Mouse (Mus musculus) intestine, postnatal 0 days (tissue): ENCODE data around the gene Prex1. TPM values are rescaled to one million over a fixed set of nuclear protein-coding genes. Genes with fewer than 3 reads are reported as not detected.

Source experiments
- ATAC-seq: fragments of 200-750 bp; cut with Nextera tagmentation; 2 replicates; pipeline ENCODE4 v1.8.0; 2017; ENCODE audit warnings: mild to moderate bottlenecking, moderate TSS enrichment, moderate library complexity
- H3K27ac ChIP-seq: fragments of 300-500 bp; sonication (generic); 2 replicates; pipeline ENCODE4 v1.5.1; 2014; ENCODE audit warnings: mild to moderate bottlenecking, low read depth, low read length, moderate library complexity
- H3K27me3 ChIP-seq: fragments of 300-500 bp; sonication (generic); replicated peaks from 2 replicates; pipeline ENCODE4 v1.6.1; 2014; ENCODE audit warnings: low read length, mixed read lengths; ENCODE audit not compliant: control insufficient read depth, insufficient read depth
- H3K36me3 ChIP-seq: fragments of 300-500 bp; sonication (generic); 2 replicates; pipeline ENCODE4 v1.6.1; 2014; ENCODE audit warnings: mild to moderate bottlenecking, moderate library complexity; ENCODE audit not compliant: control insufficient read depth, insufficient read depth
- H3K4me1 ChIP-seq: fragments of 300-500 bp; sonication (generic); replicated peaks from 2 replicates; pipeline ENCODE4 v1.6.1; 2014; ENCODE audit warnings: antibody characterized with exemption, low read length, mixed read lengths; ENCODE audit not compliant: control insufficient read depth, insufficient read depth
- H3K4me2 ChIP-seq: fragments of 300-500 bp; sonication (generic); replicated peaks from 2 replicates; pipeline ENCODE4 v1.6.1; 2014; ENCODE audit warnings: low read depth, mild to moderate bottlenecking, moderate library complexity
- H3K4me3 ChIP-seq: fragments of 300-500 bp; sonication (generic); 2 replicates; pipeline ENCODE4 v1.5.1; 2014; ENCODE audit warnings: low read depth, low read length
- H3K9ac ChIP-seq: fragments of 300-500 bp; sonication (generic); 2 replicates; pipeline ENCODE4 v1.6.1; 2014; ENCODE audit warnings: mild to moderate bottlenecking, low read depth, low read length
- H3K9me3 ChIP-seq: fragments of 300-500 bp; sonication (generic); 2 replicates; pipeline ENCODE4 v1.6.1; 2016; ENCODE audit warnings: mixed run types; ENCODE audit not compliant: control insufficient read depth
- CTCF ChIP-seq: sonication (generic); IDR thresholded peaks from 2 replicates; pipeline ENCODE4 v1.5.1; 2016; ENCODE audit warnings: low read depth, mild to moderate bottlenecking, control low read depth, antibody characterized with exemption, moderate library complexity
- WGBS: fragments of 180-500 bp; shearing (Covaris S2); extraction: QIAGEN DNeasy Blood & Tissue Kit; methylation state at CpG from one replicate; pipeline ENCODE4 v1.1.7; 2014; 5-methylcytosine and 5-hydroxymethylcytosine counted together
- polyA plus RNA-seq: library from polyadenylated mRNA; unstranded; fragments of >200 nt; fragmentation: Nextera tagmentation; extraction: Ambion mirVana; gene quantifications from 2 replicates; pipeline ENCODE4 v1.2.1, GENCODE M21; 2015

The Prex1 gene
- polyA plus RNA-seq, 1 experiment from 2014 or later, result 4.0 TPM

DNA sequence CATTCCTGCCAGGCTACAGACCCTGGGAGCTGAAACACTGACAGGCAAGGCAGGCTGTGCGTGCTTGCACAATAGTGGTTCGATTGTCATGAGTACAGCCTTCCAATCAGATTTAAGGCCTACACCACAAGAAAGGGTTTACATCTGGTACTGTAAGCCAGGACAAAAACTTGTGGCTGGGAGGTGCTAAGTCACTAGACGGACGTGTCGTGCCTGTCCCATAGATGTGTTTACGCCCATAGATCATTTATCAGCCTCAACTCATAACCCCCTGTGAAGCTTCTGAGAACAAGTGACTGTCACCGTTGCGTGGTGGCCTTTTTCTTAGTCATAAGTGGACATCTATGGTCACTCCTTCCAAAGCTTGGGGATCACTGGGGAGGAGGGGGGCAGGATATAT is 5.3 kb downstream of the Prex1 start:
- H3K9ac ChIP-seq, result no peak overlapping the region
- WGBS, result 80% methylated on average over 8 of the region's 8 CpGs
- no peaks in the 10 kb centered on the region for H3K9me3 ChIP-seq
- H3K4me3 ChIP-seq, result no peak overlapping the region
- H3K4me1 ChIP-seq, result no peaks in the 10 kb centered on the region
- TF ChIP-seq CTCF, result no peak
- peaks cover 7% of the 10 kb centered on the region; the same call in 1 of the 2 replicates for H3K27me3 ChIP-seq
- no peak for ATAC-seq
- H3K36me3 ChIP-seq, result no peaks in the 10 kb centered on the region
- H3K27ac ChIP-seq, result no peak overlapping the region
- H3K4me2 ChIP-seq, result no peak overlapping the region

DNA sequence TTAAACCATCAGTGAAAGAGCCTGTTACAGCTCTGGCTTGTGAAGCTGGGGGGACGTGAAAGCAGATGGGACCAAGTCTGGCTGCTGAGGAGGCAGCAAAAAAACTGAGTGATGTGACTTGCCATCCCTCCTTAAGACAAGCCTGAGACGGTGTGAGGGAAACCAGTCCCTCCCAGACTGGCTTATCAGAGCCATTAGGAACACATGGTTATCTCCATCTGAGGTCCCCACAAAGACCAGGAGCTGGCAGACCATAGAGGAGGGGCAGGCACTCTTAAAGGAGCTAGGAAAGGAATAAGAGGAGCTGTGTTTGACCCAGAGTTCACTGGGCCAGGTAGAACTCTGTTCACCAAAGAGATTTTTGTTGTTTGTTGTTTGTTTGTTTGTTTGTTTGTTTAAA is 7.1 kb downstream of the Prex1 start:
- H3K9ac ChIP-seq, result no peak overlapping the region
- no peak for ATAC-seq
- H3K27ac ChIP-seq, result no peak overlapping the region
- no peak for TF ChIP-seq CTCF
- H3K9me3 ChIP-seq, result no peaks in the 10 kb centered on the region
- no peaks in the 10 kb centered on the region for H3K36me3 ChIP-seq
- H3K27me3 ChIP-seq, result no peaks in the 10 kb centered on the region
- H3K4me2 ChIP-seq, result no peak overlapping the region
- no peaks in the 10 kb centered on the region for H3K4me1 ChIP-seq
- H3K4me3 ChIP-seq, result no peak overlapping the region
- WGBS, result 42% methylated on average over 2 of the region's 2 CpGs

DNA sequence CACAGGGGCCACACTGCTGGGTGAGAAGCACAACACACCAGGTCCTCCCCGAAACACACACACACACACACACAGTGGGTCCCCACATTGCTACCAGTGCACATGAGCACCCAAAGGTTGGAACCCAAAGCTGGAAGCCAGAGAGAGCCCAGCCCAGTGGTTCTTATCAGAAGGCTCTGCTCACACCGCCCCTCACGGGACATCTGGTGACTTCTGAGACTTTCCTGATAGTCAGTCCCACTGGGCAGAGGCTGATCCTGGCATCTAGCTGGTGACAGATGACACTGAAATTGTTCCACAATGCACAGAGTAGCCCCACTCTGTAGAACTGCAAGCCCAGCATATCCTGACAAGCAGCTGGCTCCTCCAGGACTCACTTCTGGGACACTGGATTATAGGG is 10.1 kb downstream of the Prex1 start:
- no peak for ATAC-seq
- Histone ChIP-seq H3K27me3 (no peaks in the 10 kb centered on the region), H3K9ac (no peak overlapping the region), H3K4me3 (no peak overlapping the region), H3K27ac (no peak overlapping the region), H3K4me2 (no peak overlapping the region), H3K36me3 (no peaks in the 10 kb centered on the region), H3K9me3 (no peaks in the 10 kb centered on the region), H3K4me1 (no peaks in the 10 kb centered on the region)
- 70% methylated on average over 3 of the region's 3 CpGs for WGBS
- TF ChIP-seq CTCF, result no peak

- H3K4me1 ChIP-seq, result no peaks in the 10 kb centered on the region
- no peaks in the 10 kb centered on the region for H3K9me3 ChIP-seq
- no peaks in the 10 kb centered on the region for H3K36me3 ChIP-seq
- TF ChIP-seq CTCF, result no peak
- H3K27ac ChIP-seq, result no peak overlapping the region
- no peak overlapping the region for H3K4me3 ChIP-seq
- H3K9ac ChIP-seq, result no peak overlapping the region
- no peak for ATAC-seq
- no peak overlapping the region for H3K4me2 ChIP-seq
- 94% methylated on average over 2 of the region's 2 CpGs for WGBS
- H3K27me3 ChIP-seq, result no peaks in the 10 kb centered on the region
These were observed 11.6 kb downstream of the Prex1 start for GRCm38 (mm10) chr2:166702113-166702445.

DNA sequence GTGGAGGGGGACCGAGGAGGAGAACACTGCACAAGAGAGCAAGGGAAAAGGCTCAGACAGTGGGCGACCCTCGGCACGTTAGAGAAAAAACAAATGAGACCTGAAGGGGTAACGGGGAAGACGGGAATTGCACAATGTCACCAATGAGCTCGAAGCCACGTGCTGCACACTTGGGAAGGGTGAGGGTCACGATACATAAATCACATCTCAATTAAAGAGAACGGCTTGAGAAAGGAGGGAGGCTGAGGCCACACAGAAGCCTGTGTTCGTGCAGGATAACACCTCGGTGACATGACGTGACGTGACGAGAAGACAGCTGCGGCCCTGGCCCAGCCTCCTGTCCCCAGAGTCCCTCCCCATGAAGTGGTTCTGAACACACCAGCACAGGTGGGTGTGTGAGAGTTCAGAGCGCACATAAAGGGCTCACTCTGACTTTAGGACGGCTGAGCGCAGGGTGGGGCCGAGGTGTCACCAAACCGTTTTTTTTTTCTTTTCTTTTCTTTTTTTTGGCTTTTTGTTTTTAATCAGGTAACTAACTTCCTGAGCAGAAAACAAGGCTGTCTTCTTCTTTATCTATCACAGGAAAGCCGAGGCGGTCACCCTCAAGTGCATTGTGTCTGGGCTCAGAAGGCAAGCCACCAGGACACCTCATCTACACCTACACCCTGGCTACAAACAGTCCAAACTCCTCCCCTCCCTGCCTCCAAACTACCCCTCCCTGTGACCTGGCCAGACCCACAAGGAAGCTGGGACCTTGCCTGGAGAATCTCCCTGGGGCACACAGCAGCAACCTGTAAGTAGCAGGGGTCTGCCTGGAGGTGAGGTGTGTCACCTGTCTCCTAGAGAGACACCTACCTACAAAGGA is 12.2 kb downstream of the Prex1 start:
- WGBS, result 68% methylated on average over 23 of the region's 23 CpGs
- no peak for ATAC-seq
- no peak overlapping the region for H3K9ac ChIP-seq
- H3K27me3 ChIP-seq, result no peaks in the 10 kb centered on the region
- TF ChIP-seq CTCF, result no peak
- H3K27ac ChIP-seq, result no peak overlapping the region
- no peaks in the 10 kb centered on the region for H3K9me3 ChIP-seq
- H3K4me1 ChIP-seq, result no peaks in the 10 kb centered on the region
- no peaks in the 10 kb centered on the region for H3K36me3 ChIP-seq
- H3K4me2 ChIP-seq, result no peak overlapping the region
- no peak overlapping the region for H3K4me3 ChIP-seq

DNA sequence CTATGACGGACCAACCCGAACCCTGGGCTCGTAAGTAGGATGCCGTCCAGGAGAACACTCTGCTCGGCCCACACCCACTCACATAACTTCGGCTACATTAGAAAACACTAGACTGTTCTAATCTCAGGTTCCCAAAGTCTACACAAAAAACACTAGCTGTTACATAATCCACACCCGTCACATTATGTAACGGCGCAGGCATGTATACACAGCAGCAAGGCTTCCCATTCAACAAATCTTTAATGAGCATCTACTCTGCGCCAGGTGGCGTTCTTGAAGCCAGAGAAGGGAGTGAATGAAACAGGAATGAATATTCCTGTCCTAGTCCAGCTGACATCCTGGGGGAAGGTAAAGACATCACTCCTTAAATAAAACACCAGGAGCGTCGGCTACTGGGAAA is 12.9 kb downstream of the Prex1 start:
- H3K4me1 ChIP-seq, result no peaks in the 10 kb centered on the region
- no peak overlapping the region for H3K27ac ChIP-seq
- no peak overlapping the region for H3K9ac ChIP-seq
- H3K4me2 ChIP-seq, result no peak overlapping the region
- H3K4me3 ChIP-seq, result no peak overlapping the region
- ATAC-seq, result no peak
- TF ChIP-seq CTCF, result no peak
- no peaks in the 10 kb centered on the region for H3K36me3 ChIP-seq
- no peaks in the 10 kb centered on the region for H3K27me3 ChIP-seq
- H3K9me3 ChIP-seq, result no peaks in the 10 kb centered on the region
- 71% methylated on average over 13 of the region's 13 CpGs for WGBS

DNA sequence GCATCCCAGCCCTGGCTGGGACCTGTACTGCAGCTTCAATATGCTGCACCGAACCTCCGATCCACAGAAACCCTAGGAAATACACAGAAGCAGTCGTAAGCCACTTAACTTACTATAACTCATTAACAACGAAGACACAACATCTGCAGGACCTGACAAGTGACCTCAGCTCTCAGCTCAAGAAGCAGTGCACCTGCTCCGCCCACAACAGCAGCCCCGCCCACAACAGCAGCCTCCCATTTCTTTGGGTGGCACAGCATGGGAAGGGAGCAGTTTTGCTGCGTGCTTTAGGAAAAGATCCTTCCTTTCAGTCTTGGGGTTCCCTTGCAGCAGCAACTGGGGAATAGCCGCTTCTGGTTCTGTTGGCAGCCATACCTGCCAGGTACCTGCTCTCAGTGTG is 13.5 kb downstream of the Prex1 start:
- Histone ChIP-seq H3K9me3 (no peaks in the 10 kb centered on the region), H3K4me3 (no peak overlapping the region), H3K9ac (no peak overlapping the region), H3K4me2 (no peak overlapping the region), H3K36me3 (no peaks in the 10 kb centered on the region), H3K27me3 (no peaks in the 10 kb centered on the region), H3K27ac (no peak overlapping the region), H3K4me1 (no peaks in the 10 kb centered on the region)
- TF ChIP-seq CTCF, result no peak
- 38% methylated on average over 8 of the region's 8 CpGs for WGBS
- no peak for ATAC-seq
